Mouse (Mus musculus) adipocyte (in vitro differentiated cells): Measurements from ENCODE around the gene Inpp1.

Experiments
- DNase-seq: peaks from one replicate; pipeline ENCODE4 v3.0.0-alpha.2; 2016; ENCODE audit warnings: low spot score

Inpp1 gene

DNA sequence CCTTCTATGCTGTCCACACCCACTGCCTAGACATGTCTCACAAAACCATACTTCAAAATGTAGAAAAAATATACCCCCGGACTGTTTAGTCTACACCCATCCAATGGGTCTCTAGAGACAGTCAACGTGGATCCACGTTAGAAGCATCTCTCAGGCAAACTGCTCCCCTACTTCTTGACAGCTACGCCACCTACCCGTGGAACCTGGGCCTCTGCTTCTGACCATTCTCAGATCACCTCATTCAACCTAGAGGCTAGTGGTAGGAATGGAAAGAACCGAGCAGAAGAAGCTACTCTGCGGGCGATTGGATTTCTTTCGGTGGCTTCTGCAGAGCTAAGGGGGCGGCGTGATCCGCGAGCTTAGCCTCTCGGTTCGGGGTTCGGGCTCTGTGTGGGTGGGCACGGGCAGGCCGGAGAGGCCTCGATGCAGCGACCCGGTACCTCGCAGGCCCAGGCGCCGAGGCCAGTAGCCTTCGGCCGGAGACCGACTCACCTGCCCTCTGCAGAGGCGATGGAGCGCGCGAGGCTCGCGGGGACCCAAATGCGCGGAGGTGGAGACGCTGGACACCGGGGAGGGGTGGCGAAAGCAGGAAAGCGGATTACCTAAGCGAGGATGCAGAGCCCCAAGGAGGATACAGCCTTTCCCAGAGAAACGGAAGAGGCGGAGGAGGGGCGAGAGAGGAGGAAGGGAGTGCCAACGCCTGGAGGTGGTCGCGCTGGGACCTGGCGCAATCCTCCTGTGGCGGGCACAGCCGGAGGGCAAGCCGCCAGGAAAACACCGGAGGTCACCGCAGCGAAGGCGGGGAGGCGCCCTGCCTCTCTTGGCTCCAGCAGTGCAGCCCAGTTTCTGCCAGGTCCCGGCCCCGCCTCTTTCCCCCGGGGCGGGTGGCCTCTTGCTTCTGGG lies at the start of gene Inpp1:
Inpp1 (minus strand) TSS at position 779 of the 903 bp plus-strand sequence.
- peak; percentile 84 for DNase-seq

DNA sequence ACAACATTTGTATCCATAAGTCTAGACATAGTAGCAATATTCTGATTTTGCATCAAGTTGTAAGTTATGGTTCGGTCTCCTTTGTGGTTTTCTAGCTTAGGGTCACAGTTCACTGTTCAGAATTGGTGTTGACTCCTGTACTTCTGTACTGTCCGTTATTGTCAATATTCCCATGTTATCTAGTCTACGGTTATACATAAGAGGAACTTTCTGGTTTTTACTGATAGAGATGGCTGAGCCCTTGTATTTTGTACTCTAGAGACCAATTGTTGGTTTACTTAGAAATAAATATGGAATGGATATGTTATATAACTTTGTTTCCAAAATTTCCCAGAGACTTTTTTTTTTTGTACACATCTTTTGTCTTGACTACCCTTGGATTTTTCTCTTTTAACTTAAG lies 48.5 kb upstream of the Inpp1 start:
- DNase-seq: no peak

DNA sequence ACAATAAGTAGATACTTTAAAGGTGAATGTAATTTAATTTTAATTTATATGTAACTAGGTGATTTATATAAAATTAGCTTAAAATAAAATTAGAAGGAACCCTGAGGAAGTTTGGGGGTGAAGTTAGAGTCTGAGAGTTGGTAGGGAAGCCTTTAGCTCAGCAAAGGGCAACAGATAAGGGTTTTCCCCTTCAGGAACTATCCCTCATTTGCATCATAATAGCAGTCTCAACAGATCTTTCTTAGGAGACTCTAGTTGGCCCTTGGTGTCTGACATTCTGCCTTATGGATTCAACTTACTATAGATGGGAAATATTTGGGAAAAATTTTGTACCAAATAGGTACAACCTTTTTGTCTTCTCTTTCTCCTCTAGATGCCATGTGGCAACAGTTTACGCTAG lies 46.7 kb upstream of the Inpp1 start:
- no peak for DNase-seq

- no peak for DNase-seq
Observed at GRCm38 (mm10) chr1:52855904-52856601, 38.6 kb upstream of the Inpp1 start.

DNA sequence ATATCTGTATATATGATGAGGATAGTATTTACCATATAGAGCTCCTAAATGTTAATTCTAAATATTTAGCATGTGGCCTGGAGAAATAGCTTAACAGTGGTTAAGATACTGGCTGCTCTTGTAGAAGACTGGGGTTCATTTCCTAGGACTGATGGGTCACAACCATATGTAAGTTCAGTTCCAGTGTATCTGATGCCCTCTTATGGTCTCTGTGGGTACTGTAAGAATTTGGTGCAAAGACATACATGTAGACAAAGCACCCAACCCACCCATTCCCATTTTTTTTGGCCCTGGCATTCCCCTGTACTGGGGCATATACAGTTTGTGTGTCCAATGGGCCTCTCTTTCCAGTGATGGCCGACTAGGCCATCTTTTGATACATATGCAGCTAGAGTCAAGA lies 36.5 kb upstream of the Inpp1 start:
- DNase-seq: peak; percentile 57

DNA sequence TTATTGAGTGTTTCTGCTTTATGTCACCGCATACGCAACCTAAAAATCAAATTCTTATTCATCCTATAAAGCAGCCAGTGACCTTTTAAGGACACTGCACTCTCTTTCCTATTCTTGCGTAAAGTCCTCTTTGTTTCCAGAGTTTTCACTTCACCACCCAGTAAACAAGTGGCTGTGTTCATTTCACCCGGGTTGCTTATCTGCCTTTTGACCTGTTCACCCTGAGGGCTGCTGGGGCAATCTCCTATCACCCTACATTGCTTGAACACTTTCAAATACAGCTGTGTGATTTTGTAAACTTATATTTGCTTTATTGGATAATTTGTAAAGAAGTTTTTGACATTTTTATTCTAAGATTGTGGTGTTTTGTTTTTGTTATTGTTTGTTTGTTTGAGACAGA lies 31.9 kb upstream of the Inpp1 start:
- DNase-seq: peak; percentile 62

DNA sequence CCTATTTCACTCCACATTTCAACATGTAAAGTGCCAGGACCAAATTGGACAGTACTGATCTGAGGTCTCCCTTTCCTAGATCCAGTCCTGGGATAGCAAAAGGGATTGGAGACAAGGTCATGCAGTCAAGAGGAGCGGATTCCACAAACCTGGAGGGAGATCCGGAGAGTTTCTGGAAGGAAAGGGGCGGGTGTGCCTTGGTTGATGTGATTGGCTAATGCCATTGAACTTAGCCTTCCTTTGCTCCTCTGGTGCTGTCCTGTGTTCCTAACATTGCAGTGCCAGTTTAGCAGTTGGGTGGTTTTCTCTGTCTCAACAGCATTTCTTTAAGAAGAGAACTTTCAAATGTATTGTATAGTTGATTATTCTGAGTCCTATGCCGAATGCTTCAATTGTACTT lies 29.1 kb upstream of the Inpp1 start:
- DNase-seq: peak; percentile 83

- peak; percentile 99 for DNase-seq
Observed at GRCm38 (mm10) chr1:52844782-52845665, 27.5 kb upstream of the Inpp1 start, which contains the start of gene Hibch. Hibch (plus strand) TSS chr1:52844929.

DNA sequence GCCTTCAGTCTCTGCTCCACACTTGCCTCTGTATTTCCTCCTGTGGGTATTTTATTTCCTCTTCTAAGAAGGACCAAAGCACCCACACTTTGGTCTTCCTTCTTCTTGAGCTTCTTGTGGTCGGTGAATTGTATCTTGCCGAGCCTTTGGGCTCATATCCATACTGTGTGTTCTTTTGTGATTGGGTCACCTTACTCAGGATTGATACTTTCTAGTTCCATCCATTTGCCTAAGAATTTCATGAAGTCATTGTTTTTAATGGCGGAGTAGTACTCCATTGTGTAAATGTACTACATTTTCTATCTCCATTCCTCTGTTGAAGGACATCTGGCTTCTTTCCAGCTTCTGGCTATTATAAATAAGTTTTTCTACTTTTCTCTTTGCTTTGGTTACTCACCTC lies 26.9 kb upstream of the Inpp1 start:
- DNase-seq: no peak

DNA sequence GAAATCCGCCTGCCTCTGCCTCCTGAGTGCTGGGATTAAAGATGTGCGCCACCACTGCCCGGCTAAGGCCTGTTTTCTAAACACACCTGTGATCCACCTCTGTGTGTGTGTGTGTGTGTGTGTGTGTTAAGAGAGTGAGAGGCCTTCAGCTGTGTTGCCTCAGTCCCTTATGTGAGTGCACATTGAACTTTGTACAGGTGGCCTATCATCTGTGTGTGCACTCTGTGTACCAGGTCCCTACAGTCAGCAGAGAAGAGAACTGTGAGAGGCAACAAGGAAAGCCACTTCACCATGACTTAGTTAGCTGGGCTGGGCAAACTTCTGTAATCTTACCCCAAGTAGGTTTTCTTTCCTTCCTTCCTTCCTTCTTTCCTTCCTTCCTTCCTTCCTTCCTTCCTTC lies 21.6 kb upstream of the Inpp1 start:
- no peak for DNase-seq

- DNase-seq: no peak
Observed at GRCm38 (mm10) chr1:52817813-52818147, 292 bp upstream of the Inpp1 start.

DNA sequence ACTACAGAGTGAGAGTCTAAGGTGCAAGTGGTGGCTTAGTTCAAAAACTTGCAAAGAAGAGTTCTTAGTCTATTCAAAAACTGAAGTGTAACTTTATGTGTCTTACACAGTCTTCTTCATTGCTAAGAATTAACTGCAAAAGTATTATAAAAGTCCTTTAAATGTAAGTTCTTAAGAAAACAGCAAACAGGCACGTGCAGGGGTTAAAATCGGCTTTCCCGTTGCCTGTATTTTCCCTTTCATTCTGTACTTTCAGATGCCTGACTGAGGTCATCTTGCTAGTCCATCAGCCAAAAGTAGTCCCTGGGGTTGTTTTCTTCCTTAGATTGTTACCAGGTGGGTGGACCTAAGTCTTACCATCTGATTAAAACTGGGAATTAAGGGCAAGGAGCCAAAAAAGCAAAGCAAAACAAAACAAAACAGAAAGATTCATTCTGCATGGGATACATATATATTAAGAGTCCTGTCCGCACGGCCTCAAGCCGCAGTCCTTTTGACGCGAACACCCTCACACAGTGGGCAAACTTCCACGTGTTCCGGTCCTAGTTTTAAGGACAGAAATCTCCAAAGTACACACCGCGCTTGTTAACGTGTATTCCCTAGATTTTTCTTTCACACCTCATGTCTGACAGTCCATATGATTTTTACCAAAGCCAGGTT lies 1.1 kb downstream of the Inpp1 start:
- peak; percentile 45 for DNase-seq

DNA sequence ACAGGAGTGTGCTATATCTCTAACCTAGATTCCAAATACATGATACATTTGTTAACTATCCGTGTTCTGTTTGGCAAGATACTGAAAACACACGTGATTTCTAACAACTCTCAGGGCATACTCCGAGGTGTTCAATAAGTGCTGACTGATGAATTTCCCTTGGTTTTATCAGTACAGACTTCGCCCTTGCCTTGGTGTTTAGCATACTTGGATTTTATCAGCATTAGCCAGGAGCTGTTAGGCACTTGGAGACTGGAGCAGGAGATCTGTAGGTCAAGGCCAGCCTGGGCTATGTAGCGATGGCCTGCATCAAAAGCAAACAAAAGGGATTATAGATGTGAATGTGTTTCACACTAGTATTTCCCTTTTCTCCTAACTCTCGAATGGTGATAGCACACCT lies 9.0 kb downstream of the Inpp1 start:
- no peak for DNase-seq

DNA sequence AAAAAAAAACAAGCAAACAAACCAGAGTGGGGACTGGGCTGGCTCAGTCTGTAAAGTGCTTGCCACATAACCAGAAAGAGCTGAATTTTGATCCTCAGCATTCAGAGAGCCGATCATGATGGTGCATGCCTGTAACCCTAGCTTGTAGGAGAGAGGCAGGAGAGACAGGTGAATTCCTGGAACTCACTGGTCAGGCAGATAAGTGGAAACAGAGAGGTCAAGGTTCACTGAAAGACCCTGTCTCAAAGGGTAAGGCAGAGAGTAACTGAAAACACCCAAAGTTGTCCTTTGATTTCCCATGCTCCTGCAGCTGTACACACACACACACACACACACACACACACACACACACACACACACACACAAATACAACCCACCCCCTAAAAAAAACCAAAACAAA lies 12.4 kb downstream of the Inpp1 start:
- no peak for DNase-seq

GRCm38 (mm10) chr1:52802406-52802975 lies 15.0 kb downstream of the Inpp1 start:
- DNase-seq: no peak

GRCm38 (mm10) chr1:52801651-52802050 lies 15.8 kb downstream of the Inpp1 start:
- no peak for DNase-seq

GRCm38 (mm10) chr1:52800340-52800740 lies 17.1 kb downstream of the Inpp1 start:
- DNase-seq: no peak

- DNase-seq: no peak
Observed at GRCm38 (mm10) chr1:52799772-52800171, 17.7 kb downstream of the Inpp1 start.

GRCm38 (mm10) chr1:52799056-52799726 lies 18.3 kb downstream of the Inpp1 start:
- DNase-seq: no peak

DNA sequence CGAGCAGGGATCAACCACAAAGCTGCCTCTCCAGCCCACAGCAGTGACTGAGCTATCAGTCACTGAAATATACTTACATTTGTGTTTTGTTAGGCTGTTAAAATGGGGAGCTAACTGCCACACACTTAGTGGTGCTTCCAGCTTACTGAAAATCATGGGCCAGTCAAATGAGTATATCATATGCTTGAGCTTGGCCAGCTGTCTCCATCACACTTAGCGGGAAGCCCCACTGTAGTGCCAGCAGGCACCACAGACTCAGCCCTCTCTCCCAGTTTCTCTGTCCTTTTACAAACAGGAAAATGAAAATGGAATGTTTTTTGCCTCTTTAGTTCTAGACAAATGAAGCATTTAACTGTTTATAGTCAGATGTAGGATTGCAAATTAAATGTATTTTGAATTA lies 21.6 kb downstream of the Inpp1 start:
- no peak for DNase-seq

- DNase-seq: no peak
Observed at GRCm38 (mm10) chr1:52793692-52794091, 23.8 kb downstream of the Inpp1 start.
